Mouse (Mus musculus) layer of hippocampus, postnatal 36 days (tissue): Measurements from ENCODE around the gene Zic1. TPM values are rescaled to one million over a fixed set of nuclear protein-coding genes. Genes with fewer than 3 reads are reported as not detected.

ENCODE experiments used
- DNase-seq, 2 experiments: peaks; one replicate each; pipeline ENCODE4 v3.0.0; 2022
- total RNA-seq, 2 experiments: library from RNA; stranded (reverse); gene quantifications; 2 replicates each; pipeline ENCODE4 v1.2.3; 2021

The Zic1 gene
- total RNA-seq = 10 to 100 TPM in 1 of 2 experiments, 1 to 10 TPM in 1; 9.2 to 13.7 TPM

DNA sequence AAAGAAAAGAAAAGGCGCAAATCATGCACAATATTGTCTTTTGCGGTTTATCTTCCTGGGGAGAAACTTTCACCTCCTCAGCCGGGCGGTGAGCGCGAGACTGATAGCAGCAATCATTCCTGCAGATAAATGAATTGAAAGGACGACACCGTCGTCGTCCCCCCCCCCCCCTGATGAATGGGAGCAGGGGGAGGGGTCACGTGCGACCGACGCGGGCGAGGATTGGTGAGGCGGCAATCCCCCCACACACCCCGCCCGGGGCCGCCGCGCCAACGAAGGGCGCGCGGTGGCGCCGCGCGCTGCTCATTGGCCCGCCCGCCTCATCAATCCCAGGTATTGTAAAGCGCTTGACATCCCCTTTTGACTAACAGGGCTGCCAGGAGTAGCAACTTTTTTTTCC is at the start of gene Zic1:
TSS of gene Zic1 (minus strand) at position 147 of the 400 bp plus-strand sequence.
- no peak for DNase-seq

DNA sequence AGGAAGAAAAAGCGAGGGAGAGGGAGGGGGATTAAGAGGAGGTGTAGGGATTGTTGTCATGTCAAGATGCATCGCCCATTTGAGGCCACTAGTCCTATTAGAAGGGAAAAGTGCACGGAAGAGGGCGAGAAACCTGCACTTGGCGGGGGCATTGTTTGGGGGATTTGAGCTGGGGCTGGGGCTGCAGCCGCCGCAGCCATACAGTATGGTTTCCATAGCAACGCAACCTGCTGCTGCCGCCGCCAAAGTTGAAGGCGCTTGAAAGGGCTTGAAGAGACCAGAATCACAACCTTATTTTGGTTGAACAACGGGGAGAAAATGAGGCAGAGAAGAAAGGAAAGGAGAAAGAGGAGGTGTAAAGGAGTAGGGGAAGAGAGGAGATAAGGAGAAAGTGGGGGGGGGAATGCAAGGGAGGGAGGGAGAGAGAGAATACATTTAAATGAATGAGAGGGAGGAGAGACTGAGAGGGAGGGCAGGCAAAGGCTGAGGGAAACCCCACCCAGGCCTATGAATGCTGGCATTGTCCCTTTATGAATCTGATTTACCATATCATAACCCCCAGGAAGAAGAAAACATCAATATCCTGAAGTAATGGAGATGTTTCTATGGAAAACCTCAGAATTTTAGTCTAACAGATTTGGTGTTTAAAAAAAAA is 48.5 kb upstream of the Zic1 start:
- no peak for DNase-seq

DNA sequence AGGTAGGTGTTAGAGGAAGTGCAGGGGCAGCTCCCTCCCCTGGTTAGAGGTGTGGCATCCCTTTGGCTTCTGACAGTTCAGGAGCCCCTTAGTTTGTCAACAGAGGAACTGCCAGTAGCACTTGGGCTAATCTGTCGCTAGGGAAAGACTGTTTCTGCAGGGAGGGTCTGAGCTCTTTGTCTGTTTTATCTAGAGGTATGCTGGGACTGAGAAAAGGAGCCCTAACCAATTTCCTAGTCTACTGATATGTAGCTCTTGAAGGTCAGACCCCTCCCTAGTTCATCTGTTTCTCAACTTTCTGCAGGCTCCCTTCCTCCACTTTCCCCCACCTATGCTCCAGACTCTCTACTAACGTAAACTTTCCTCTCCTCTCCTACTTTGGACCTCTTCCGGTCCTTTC is 44.2 kb upstream of the Zic1 start:
- no peak for DNase-seq

DNA sequence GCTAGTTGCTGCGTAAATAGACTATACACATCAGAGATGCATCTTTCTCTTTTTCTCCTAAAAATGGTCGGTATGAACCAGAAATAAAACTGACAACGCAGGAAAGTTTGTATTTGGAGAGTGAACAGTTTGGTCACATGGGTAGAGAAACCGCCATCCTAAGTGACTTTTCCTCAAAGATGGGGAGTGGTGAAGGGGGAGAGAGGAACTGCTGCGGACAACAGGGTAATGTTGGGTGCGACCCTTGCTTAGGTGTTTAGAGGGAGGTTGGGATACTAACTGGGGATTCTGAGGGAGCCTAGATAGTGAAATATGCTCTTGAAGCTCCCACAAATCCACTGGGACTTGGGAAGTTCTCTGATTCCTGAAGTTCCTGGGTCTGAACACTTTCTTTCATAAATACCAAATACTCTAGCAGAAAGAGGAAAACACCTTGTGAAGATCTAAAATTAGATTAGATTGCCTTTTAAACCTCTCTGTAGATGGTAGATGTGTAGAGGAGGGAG is 40.7 kb upstream of the Zic1 start:
- DNase-seq = no peak

DNA sequence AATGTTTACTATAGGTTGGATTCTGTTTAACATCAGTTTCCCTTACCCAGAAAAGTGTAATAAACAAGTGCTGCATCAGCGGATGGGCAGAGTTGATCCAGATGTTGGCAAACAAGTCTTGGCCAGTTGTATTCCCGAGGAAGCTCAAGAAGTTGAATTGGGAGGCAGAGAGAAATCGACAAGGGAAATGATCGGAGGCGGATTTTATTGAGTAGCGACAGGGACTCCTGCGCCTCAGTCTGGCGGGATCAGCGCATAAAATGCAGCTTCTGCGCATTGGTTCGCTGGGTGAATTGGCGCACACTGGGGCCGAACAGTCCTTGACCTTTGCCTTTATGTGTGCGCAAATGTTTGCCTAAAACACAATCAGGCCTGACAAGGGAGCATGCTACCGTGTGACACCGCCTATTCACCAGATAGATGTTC is 40.2 kb upstream of the Zic1 start:
- DNase-seq = no peak

DNA sequence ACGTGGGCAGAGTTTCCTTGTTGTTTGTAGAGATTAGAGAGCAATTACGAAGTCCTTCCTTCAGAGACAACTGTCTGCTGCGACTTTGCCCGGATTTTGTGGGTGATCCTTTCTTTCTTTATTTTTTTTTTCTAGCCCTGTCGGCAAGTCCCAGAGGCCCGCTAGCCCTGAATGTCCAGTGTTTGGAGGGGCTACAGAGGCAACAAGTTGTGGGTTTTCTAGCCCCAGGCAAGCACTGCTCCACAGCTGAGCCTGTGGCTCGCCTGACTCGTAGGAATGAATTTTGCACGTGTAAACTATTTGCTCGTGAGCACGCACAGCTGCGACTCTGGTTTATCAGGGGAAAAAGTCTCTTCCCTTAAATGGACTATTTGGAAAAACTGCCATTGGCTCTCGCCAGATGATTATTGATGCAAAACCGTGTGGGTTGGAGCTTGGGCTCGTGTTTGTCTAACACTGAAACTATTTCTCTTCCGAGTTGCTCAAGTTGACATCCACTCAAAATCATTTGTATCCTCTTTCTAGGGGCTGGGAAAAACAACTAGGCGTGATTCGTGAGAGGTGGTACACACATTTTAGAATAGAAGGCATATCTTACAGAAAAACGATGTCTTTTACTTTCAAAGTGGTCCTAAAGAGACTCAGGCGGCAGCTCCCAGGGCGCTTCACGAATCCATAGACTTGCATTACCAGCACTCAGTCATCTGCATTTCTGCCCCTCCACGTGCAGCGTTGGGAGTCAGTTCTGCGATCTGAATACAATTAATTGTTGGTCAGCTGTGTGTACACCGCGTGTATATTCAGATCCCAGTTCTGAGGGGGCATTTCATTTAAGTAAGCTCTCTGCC is 39.5 kb upstream of the Zic1 start:
- no peak for DNase-seq

DNA sequence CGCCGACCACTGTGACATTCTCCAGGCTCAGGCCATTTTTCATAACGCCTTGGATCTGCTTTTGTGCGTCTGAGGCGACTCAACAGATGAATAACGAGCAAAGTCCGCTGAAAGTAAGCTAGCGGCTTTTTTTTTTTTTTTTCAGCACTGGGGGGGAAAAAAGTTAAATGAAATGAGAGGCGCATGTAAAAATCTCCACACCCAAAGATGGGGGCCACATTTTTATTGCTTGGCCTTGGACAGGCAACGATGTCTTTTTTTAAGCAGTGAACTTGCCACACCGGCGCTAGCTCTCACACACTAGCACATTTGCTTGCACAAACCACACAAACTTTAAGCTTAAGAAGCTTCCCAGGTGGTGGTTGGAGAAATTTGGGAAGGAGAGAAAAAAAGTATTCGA is 38.6 kb upstream of the Zic1 start:
- no peak for DNase-seq

DNA sequence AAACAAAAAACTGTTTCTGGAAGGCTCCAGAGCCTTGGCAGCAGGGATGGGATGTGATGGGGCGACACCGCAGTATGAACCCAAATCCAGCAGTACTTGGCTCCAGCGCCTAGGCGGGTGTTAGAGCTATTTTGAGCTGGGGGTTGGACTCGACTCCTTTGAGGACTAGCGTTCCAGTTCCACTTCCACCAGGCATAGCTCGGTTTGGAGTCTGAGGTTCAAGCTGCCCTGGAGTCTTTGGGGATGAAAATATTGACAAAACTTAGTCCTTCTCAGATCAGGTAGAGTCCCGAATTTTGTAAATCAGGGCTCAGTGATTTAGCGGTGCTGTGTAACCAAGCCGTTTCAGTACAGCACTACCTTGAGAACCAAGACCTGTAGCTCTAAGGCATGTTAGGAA is 35.9 kb upstream of the Zic1 start:
- DNase-seq = no peak

DNA sequence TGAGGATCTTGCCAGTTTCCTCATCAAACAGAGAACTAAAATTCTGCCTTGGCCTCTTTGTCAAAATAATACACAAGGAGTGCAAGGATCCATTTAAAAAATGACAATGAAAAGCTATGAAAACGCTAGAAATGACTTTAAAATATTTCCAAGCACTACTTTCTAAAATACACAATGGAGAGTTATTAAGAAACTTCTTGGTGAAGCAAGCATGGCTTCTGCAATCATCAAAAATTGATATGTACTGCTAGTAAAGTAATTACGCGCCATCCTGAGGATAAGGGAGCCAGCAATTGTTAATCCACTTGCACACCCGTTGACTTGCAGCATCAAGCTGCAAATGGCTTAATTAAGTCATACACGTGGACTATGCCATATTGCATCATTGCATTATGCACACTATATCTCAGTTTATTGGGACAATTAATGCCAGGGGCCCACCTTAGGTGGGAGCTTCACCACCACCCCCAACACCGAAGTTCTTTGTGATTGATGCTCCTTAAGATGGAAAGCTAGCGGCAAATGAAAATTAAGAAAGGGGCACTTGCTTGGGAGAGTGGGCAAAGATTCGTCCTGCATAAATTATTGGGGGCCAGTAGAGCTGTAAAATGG is 35.0 kb upstream of the Zic1 start:
- DNase-seq = no peak

DNA sequence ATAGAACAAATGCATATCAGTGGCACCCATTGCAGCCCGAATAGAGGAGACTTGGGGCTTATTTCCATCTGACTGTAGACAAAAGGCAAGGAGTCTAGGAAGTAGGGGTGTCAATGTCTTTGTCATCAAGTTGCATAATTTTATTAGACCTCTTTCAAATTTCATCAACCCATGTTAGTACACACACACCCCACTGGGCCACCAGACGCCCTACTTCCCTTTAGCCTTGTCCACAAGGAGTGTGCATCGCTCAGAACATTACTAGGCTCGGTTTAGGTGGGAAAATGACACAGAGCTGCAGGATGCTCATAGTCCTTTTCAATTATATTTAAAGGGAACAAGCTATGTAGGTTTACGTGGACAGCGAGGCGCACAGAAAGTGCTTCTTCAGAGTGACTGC is 34.4 kb upstream of the Zic1 start:
- no peak for DNase-seq

DNA sequence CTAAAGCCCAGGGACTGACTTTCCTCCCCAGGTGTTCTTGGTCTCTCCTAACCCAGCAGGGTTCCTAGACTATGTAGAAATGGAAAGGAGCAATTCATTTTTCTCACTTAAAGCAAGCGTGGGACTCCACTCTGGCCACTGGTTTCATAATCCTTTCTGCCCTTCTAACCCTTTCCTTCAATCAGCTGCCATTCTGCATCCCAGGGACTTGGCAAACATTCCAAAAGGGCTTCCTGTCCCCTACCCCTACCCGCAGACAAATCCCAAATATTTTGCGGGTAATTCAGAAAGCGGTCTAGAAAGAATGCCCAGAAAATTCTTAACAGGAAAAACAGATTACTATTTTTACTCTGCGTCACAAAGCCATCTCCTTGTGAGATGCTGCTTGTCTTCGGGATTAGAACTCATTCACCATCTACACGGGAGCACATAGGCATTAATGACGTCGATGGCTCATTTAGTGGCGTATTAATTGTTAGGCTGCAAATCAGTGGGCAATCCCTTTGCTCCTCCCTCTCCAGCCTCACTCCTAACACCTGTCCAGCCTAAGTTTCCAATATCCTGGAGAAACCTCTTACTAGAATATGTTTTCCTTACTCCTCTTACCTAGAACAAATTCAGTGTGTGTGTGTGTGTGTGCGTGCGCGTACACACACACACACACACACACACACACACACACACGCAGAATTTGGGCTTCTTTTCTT is 29.6 kb upstream of the Zic1 start:
- no peak for DNase-seq

DNA sequence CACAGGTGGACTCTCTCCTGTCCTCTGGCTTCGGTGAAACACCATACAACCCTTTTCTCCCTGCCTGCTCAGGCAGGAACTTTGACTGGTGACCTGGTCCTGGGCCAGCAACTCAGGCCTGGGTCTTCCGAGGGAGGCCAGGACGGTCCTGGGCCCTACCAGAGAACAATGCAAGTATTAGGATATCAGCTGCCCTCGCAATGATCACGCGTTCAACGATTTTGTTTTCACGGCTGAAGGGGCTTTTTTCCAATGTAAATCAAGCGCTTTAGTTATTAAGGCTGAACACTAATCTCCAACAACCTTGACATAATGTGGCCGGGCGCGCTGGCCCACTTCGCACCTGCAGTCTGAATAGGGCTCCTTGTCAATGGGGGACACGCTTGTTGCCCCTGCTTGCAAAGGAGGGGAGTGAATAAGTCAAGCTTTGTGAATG is 28.6 kb upstream of the Zic1 start:
- DNase-seq = no peak

DNA sequence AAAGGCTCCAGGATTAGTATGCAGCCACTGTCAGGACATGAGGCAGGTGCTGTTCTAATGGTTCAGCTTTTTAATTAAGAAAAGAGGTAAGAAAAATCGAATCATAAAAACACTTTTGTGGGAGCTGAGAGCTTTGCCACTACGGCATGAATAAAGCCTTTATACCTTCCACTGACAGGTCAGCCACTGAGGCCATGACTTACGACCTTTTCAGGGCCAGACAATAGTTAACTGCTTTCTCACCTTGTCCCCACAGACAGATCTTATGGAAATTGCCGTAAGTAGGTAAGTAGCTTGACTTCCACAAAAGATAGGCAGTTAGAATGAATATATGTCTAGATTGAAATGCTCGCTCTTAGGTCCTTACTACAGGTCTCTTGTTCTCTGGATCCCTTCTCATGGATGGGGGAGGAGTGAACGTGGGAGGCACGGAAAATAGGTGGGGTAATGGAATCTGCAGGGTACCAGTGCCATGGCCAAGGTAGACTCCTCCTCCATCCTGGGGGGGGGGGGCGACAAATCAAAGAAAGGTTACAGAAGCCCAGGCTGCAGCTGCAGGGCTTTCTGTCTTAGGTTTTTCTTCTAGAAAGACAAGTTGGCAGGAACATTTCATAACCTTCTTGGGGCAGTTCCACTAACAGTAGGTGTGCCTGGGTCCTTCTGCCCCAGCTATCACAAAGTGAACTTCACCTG is 27.9 kb upstream of the Zic1 start:
- no peak for DNase-seq

DNA sequence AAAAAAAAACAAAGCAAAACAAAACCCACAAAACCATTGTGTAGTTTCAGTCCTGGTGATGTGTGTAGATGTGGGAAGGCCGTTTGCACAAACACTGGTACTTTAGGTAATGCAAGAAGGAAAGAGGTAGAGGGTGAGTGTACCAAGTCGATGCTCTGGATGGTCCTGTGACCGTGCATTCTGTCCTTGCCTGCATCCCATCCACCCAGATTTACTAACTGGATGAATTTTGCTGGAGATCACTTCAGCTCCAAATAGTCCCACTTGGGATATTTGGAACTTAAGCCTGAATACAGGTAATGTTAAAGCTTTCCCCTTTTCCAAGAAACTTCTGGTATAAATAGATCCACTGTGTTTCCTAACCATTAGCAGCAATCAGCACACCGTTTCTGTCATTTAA is 22.6 kb upstream of the Zic1 start:
- no peak for DNase-seq

DNA sequence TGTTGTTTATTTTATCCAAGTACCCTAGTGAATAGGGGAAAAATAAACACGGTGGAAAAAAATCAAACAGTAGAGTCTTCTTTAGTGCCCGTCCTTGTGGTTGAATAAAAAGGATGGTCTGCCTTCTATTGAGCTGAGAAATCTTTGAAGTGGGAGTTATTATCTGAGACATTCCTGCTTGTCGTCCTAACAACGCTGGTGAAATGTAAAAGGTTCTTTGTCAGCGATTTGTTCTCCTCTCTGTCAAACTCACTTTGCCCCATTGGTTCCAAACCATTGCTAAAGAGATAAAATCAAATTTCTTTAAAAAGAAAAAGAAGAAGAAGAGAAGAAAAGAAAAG is 22.1 kb upstream of the Zic1 start:
- DNase-seq = no peak

DNA sequence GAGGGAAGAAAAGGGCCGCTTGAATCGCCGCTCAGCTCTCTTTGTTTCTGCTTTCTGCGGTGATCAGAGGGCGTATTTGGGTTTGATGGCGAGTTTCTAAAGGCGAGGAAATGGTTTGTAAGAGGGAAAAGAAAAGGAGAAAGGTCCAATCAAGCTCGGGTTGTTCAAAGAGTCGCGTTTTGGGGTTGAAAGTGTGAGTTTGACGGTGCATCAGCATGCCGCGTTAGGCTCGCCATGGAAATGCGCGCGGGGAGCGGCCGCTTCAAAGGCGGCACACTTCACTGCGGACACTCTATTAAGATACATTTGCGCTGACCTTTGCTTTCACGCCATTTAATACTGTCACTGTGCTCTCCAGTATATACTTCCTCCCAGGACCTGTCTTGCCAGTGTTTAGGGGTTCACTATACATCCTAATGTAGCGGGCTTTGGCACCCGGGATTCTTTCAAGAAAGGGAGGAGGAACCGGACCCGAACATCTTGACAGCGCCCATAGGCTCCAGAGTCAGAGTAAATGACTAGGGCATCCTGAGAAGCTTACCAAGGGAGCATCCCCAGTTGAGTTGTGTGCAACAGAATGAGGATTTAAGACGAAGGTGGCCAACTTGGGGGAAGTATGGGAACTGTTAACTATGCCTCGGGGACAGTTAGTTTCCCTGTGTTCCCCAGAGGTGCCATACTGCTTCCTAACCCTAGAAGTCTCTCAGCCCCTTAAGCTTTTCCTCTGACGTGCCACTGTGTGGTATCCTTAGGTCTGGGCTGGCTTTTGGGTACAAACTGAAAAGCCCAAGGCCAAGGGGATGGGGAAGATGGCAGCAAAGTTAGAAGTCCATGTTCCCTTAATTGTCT is 21.5 kb upstream of the Zic1 start:
- no peak for DNase-seq

DNA sequence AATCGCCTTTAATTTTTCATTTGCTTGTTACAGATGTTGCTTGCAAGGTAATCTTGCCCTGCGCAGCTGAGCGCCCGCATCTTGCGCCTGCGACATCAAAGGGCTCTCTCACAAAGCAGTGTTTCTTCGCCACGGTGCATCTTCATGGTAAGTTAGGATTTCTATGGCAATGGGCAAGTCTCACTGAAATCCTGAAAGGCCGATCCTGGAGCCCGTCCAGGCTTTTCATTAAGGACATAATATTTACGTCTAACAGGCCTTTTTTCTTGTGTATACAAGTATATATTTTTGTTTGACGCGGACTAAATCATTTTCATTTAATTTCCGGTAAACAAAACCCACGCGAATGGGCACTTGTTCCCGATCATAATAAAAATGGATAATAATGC is 20.9 kb upstream of the Zic1 start:
- no peak for DNase-seq

DNA sequence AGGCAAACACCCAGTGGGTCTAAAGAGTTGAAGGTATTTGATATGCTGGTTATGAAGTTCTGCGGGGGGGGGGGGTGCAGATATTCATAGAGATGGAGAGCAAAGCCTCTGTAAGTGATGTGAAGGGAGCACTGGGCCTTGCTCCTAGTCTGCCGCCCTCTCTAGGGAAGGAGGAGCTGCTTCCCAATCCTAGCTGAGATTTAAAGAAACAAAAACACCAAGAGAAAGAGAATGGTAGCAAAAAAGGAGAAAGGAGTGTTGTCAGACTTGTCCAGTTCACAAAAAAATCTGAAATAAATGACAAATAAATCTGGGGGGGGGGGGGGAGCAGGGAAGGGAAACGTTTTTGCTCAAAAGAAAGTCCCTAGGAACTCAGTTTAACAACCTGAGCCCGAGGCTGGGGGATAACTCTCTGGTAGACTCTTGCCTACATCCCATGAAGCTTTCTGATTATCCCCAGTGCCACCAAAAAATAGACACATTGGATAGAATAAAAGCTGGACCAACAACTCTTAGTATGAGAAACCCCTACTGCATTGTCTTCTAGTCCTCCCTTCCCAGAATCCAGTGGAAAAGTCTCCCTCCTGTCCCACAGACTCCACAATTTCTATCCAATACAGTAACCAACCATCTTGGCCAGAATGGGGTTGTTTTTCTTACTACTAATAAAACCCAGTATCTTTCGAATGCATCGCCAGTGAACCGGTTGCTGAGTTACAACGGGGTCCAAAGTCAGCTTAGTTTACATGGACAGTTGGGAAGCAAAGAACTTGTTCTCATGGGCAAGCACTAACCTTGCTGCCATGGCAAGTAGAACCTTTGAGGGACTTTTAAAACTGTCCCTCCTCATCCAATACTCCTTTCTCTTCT is 20.2 kb upstream of the Zic1 start:
- no peak for DNase-seq

DNA sequence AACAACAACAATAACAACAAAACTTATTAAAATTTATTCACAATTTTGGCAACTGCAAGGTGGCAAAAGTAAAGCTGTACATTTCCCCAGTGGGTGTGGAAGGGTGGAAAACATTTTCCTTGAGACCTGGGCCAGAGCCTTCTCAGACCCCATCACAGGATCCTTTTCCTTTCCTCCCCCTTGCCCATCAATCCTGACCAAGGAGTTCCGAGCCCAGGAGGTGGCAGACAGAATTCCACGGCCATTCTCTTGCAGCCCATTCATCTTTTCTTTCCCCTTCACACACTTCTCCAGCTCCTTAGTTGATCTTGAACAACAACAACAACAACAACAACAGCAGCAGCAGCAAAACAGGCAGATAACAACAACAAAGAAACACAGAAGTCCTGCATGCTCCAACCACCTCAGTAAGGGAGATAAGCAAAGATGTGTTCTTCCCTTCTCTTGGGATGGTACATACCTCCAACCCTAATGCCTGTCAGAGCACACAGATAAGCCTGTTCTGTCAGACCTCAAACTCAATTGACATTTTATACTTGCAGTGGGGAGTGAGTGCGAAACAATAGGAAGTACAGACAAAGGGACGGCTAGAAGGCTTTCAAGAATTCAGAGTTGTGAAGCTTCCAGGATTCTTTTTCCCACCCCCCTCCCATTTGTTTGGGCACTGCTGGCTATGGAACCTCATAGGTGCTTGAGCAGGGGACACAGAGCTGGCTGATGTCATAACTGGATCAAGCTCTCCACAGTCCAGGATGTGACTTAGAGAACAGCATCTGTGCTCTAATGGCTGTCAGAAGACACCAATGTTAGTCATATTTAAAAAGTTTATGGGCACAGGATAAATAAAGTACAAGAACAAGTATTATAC is 19.3 kb upstream of the Zic1 start:
- no peak for DNase-seq
